Mouse (Mus musculus): ENCODE measurements at regions not wholly inside any gene's neighbourhood (a gene's known extent, or its start where the extent isn't known, plus 50 kb on each side); places are given as distances from the start of the nearest gene placed in this dataset.

DNA sequence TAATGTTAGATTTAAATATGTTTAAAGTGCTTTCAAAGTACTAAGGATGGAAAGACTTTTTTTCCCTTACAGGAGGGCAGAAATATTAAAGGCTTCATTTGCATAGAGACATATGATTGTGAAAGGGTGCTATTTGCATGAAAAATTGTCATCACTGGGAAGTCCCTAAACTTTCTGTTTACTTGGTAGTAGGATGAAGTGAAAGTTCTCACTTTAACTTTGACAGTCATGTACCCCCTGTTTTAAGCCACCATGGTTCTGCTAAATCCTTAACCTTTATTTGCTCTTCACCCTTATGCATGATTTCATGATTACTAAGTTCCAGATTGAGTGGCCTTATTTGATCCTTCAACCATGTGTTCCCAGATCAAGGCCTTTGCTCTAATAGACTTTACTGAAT lies 132.6 kb upstream of the Egfl6 start:
- Histone ChIP-seq H3K4me1 (ENCODE audit: control insufficient read depth in 1 of 2, insufficient read depth in 2 of 2) (peaks cover 0 to 18% of the 10 kb centered on the region in 2 experiments; a peak in 1 of 4 replicates), H3K9me3 (replicated peaks; ENCODE audit: low read length) (no peaks in the 10 kb centered on the region), H3K36me3 (replicated peaks in 1 of 2; ENCODE audit: control insufficient read depth in 1 of 2, insufficient read depth in 1 of 2, low read length in 1 of 2) (no peaks in the 10 kb centered on the region), H3K27me3 (replicated peaks) (no peaks in the 10 kb centered on the region), H3K27ac (ENCODE audit: insufficient read depth, low read depth) (no peak overlapping the region), H3K79me2 (replicated peaks; ENCODE audit: control insufficient read depth, extremely low read depth, insufficient read depth, poor library complexity, severe bottlenecking) (no peaks in the 10 kb centered on the region), H3K9ac (ENCODE audit: insufficient read depth, low read depth) (no peak overlapping the region), H3K4me3 (replicated peaks in 1 of 3; ENCODE audit: low read depth in 2 of 3, low read length in 2 of 3, poor library complexity in 1 of 3) (no peak overlapping the region), H3K4me2 (ENCODE audit: insufficient read depth, low read depth, poor library complexity, severe bottlenecking) (no peak overlapping the region)
- dilution Hi-C loops (cut with MboI; ENCODE audit: extremely low pct_ligation_motif_present, extremely low pct_unique_long_range_greater_than_20kb, low sequenced_read_pairs): no loop called here
- TF ChIP-seq NRF1 (IDR thresholded peaks at IDR 0.05; ENCODE audit: low read depth, low read length) (no peak), HCFC1 (IDR thresholded peaks at IDR 0.05; ENCODE audit: low read depth, low read length) (no peak), ETS1 (conservative IDR thresholded peaks at IDR 0.05; ENCODE audit: low read depth, low read length) (peak; percentile 58; the same call in 1 of the 2 replicates), IRF4 (IDR thresholded peaks at IDR 0.05; ENCODE audit: low read depth, low read length) (no peak), MYC (IDR thresholded peaks at IDR 0.05; ENCODE audit: low read depth, low read length) (no peak), CTCF (conservative IDR thresholded peaks at IDR 0.05 in 1 of 2, IDR thresholded peaks at IDR 0.05 in 1 of 2; ENCODE audit: low read depth in 2 of 2, low read length in 2 of 2) (no peak), CHD2 (IDR thresholded peaks at IDR 0.05; ENCODE audit: low read length) (no peak), EP300 (IDR thresholded peaks at IDR 0.05; ENCODE audit: low read length) (peak; percentile 37; the same call in 1 of the 2 replicates), ZKSCAN1 (IDR thresholded peaks at IDR 0.05; ENCODE audit: borderline replicate concordance, low read depth, low read length) (no peak), POLR2AphosphoS2 (IDR thresholded peaks at IDR 0.05; ENCODE audit: low read depth, low read length) (no peak), SIN3A (IDR thresholded peaks at IDR 0.05; ENCODE audit: low read length) (no peak)
- DNase-seq (ENCODE audit: extremely low read depth): peak; percentile 35
- in situ Hi-C loops (cut with MboI; ENCODE audit: low pct_ligation_motif_present, low pct_unique_long_range_greater_than_20kb, low sequenced_read_pairs): no loop called here

DNA sequence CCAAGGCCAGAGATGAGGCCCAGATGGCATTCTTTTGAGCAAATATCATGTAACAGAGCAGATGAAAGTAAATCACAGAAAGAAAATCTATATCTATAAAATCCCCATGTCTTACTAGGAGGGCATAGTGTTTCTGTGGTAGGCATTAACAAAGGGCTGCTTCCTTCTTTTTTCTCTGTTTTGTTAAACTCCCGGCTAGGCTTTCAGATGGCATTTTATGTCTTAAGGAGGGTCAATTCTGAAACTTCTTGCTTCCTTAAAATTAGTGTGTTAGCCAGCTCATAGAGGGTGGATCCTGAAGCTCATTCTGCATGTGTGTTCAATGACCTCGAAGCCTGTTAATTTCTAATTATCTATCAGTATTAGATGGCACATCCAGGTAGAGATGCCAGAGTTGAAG lies 123.8 kb upstream of the Egfl6 start:
- no peak for DNase-seq (ENCODE audit: extremely low read depth)
- Histone ChIP-seq H3K27ac (ENCODE audit: insufficient read depth, low read depth) (no peak overlapping the region), H3K4me3 (replicated peaks in 1 of 3; ENCODE audit: low read depth in 2 of 3, low read length in 2 of 3, poor library complexity in 1 of 3) (no peak overlapping the region), H3K79me2 (replicated peaks; ENCODE audit: control insufficient read depth, extremely low read depth, insufficient read depth, poor library complexity, severe bottlenecking) (no peaks in the 10 kb centered on the region), H3K9me3 (replicated peaks; ENCODE audit: low read length) (no peaks in the 10 kb centered on the region), H3K4me1 (ENCODE audit: control insufficient read depth in 1 of 2, insufficient read depth in 2 of 2) (0 out of 4 replicates have a peak, but pooled peaks cover 0 to 2% of the 10 kb centered on the region in 2 experiments), H3K36me3 (replicated peaks in 1 of 2; ENCODE audit: control insufficient read depth in 1 of 2, insufficient read depth in 1 of 2, low read length in 1 of 2) (no peaks in the 10 kb centered on the region), H3K27me3 (replicated peaks) (no peaks in the 10 kb centered on the region), H3K4me2 (ENCODE audit: insufficient read depth, low read depth, poor library complexity, severe bottlenecking) (no peak overlapping the region), H3K9ac (ENCODE audit: insufficient read depth, low read depth) (no peak overlapping the region)
- in situ Hi-C loops (cut with MboI; ENCODE audit: low pct_ligation_motif_present, low pct_unique_long_range_greater_than_20kb, low sequenced_read_pairs): no loop called here
- no peak for TF ChIP-seq USF1 (IDR thresholded peaks at IDR 0.05; ENCODE audit: low read depth, low read length)
- TF ChIP-seq MEF2A (IDR thresholded peaks at IDR 0.05; ENCODE audit: borderline replicate concordance, low read depth, low read length): no peak
- TF ChIP-seq KAT2A (IDR thresholded peaks at IDR 0.05; ENCODE audit: insufficient replicate concordance, low read length): no peak
- no peak for TF ChIP-seq MAFK (IDR thresholded peaks at IDR 0.05; ENCODE audit: insufficient replicate concordance, low read length)
- TF ChIP-seq JUN (IDR thresholded peaks at IDR 0.05; ENCODE audit: insufficient read depth, low read depth, low read length): no peak
- TF ChIP-seq RAD21 (IDR thresholded peaks at IDR 0.05; ENCODE audit: low read depth, low read length): no peak
- no peak for TF ChIP-seq TCF12 (IDR thresholded peaks at IDR 0.05; ENCODE audit: low read depth, low read length)
- no peak for TF ChIP-seq ZC3H11A (IDR thresholded peaks at IDR 0.05; ENCODE audit: low read depth, low read length)
- no peak for TF ChIP-seq CHD1 (IDR thresholded peaks at IDR 0.05; ENCODE audit: low read depth, low read length)
- TF ChIP-seq POLR2AphosphoS2 (IDR thresholded peaks at IDR 0.05; ENCODE audit: low read depth, low read length): no peak
- no peak for TF ChIP-seq E2F4 (IDR thresholded peaks at IDR 0.05; ENCODE audit: insufficient replicate concordance, low read depth, low read length)
- no peak for TF ChIP-seq NELFE (IDR thresholded peaks at IDR 0.05; ENCODE audit: low read depth, low read length)
- TF ChIP-seq MAZ (IDR thresholded peaks at IDR 0.05; ENCODE audit: low read depth, low read length): no peak
- no peak for TF ChIP-seq BHLHE40 (IDR thresholded peaks at IDR 0.05; ENCODE audit: low read depth, low read length)
- TF ChIP-seq UBTF (IDR thresholded peaks at IDR 0.05; ENCODE audit: low read depth, low read length): no peak
- TF ChIP-seq PAX5 (IDR thresholded peaks at IDR 0.05; ENCODE audit: low read length): no peak
- TF ChIP-seq JUND (conservative IDR thresholded peaks at IDR 0.05; ENCODE audit: low read depth, low read length): no peak
- no peak for TF ChIP-seq NRF1 (IDR thresholded peaks at IDR 0.05; ENCODE audit: low read depth, low read length)
- no peak for TF ChIP-seq CTCF (conservative IDR thresholded peaks at IDR 0.05 in 1 of 2, IDR thresholded peaks at IDR 0.05 in 1 of 2; ENCODE audit: low read depth in 2 of 2, low read length in 2 of 2)
- TF ChIP-seq SIN3A (IDR thresholded peaks at IDR 0.05; ENCODE audit: low read length): no peak
- dilution Hi-C loops (cut with MboI; ENCODE audit: extremely low pct_ligation_motif_present, extremely low pct_unique_long_range_greater_than_20kb, low sequenced_read_pairs): no loop called here

Data from CH12.LX (cell line).